Mouse (Mus musculus) induced T-regulatory cell, adult 2 months (primary cell): ENCODE measurements at regions not wholly inside any gene's neighbourhood (a gene's known extent, or its start where the extent isn't known, plus 50 kb on each side); places are given as distances from the start of the nearest gene placed in this dataset.
A peak's percentile ranks its signal among the peaks of the same experiment; 100 is the strongest.

Experiments used
- DNase-seq: peaks from one replicate; pipeline ENCODE4 v3.0.0-alpha.2; 2012; ENCODE audit warnings: low read depth

DNA sequence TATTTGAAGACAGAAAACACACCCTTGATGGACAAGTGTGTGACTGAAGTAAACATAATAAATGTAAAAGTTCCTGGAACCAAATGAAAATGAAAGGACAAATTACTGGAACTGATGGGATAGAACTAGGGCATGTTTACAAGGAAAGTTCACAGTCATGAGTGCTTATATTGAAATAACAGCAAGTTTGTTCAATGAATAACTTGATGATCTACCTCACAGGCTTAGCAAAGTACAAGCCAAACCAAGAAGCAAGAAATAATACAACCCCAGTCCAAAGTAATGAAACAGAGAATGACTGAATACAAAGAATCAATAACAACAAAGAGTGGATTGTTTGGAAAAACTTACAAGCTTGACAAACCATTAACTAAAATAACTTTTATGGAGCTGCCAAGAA is 56.2 kb downstream of the Gm379 start:
- no peak for DNase-seq

DNA sequence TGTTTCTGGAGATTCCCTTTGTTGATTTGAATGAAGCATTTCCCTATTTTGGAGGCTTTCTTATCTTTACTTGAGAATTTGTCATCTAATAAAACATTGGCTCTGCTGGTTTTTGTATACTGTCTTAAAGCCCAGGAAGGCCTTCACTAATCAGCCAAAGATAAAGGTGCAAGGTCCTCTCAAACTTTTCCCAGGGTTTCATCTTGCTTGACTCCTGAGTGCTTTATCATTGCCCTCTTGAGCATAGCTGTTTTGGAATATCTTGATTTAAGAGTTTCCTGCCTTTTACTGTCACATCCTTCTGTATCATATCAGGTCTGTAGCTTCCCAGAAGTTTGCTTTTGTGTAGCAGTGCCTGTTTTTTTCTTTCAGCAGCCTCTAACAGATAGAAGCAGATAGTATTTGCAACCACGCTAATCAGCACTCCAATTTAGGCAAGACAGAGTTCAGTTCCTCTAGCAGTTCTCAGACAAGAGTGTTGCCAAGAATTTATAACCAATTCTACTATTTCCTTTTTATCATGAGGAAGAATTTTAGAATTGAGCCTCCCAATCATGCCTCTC is 64.7 kb downstream of the Gm379 start:
- DNase-seq = no peak

GRCm38 (mm10) chrX:108561977-108562376 is 102.7 kb downstream of the Gm379 start:
- DNase-seq = no peak

GRCm38 (mm10) chrX:108543149-108543548 is 121.5 kb downstream of the Gm379 start:
- no peak for DNase-seq

DNA sequence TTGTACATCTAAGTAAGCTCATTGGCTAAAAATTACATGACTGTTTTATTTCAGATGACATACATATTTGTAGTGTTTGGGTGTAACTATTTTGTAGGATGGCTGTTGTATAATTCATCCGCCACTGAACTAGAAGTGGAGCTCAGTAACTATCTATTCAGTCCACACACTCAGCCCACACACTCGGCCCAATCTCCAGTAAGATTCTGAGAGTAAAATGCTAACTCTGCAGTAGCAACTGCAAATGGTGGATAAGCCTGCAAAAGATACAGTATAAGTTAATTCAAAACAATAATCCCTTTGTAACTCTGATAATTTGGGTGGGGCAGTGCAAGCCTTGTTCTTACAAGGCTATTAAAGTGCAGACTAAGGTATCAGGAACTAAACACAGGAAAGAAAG is 123.3 kb downstream of the Gm379 start:
- no peak for DNase-seq

DNA sequence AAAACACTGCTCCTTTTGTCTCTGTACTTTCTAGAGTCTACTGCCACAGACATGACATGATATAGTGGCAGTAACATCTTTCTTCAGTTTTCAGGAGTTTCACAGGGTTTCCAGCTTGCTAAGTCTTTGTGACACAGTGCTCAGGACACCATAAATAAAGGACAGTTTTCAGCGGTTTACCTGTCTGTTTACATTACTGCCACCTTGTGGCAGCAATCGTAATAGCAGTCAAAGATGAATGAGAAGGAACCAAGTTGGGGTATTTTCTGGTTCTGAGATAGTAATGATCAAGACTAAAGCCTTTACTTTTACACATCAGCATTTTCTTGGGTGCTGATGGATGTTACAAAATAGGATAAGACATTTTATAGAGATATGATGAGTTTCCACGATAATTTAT is 127.7 kb downstream of the Gm379 start:
- peak; percentile 57 for DNase-seq
